Mouse (Mus musculus) heart, postnatal 0 days (tissue): ENCODE measurements around the gene Hyls1.

ENCODE experiments used
- CTCF ChIP-seq: IDR thresholded peaks from 2 replicates; pipeline ENCODE4 v1.5.1; 2016; ENCODE audit warnings: antibody characterized with exemption, control low read depth, low read depth
- EP300 ChIP-seq: IDR thresholded peaks from 2 replicates; pipeline ENCODE4 v1.6.1; 2016; ENCODE audit warnings: antibody characterized with exemption, low read depth

DNA sequence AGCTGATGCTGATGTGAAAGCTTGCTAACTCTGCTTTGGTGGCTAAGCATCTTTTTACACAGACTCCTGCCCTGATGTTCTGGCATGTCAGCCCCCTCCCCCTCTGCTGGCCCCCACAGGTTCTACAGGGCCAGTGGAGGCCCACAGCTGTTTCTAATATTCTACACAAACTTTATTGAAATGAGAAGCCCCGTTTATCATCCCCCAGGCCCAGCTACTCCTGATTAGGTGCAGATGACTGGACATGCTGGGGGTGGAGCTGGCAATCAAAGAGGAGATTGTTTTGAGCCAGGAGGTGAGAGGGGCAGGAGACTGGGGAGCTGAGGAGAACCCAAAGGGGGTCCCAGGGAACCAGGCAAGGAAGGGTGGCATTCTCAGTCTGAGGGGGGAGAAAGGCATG lies 40.4 kb downstream of the Hyls1 start:
- TF ChIP-seq CTCF (no peak), EP300 (no peak)
